Mouse (Mus musculus): ENCODE measurements around the gene Ank2.

- TF ChIP-seq CTCF (IDR thresholded peaks at IDR 0.05; ENCODE audit: low read depth, low read length) (no peak), TAL1 (conservative IDR thresholded peaks at IDR 0.05; ENCODE audit: low read depth, low read length) (no peak), GATA1 (IDR thresholded peaks at IDR 0.05; ENCODE audit: borderline replicate concordance, low read length) (no peak), GATA2 (IDR thresholded peaks at IDR 0.05; ENCODE audit: borderline replicate concordance, low read depth, low read length) (no peak), POLR2AphosphoS5 (IDR thresholded peaks at IDR 0.05; ENCODE audit: insufficient replicate concordance, low read depth, low read length) (no peak)
Observed at GRCm38 (mm10) chr3:127498197-127498741, 881 bp downstream of the Ank2 start.

Data from G1E (cell line).